Mouse (Mus musculus): ENCODE data around the gene Glyat. TPM values are rescaled to one million over a fixed set of nuclear protein-coding genes. Genes with fewer than 3 reads are reported as not detected.
"Not testable (repeated sequence)": the region's sequence is repeated elsewhere in the genome, so short reads cannot be mapped to it uniquely, and the experiment has no call there.

Glyat gene
- total RNA-seq, 1 experiment: 0.18 TPM

DNA sequence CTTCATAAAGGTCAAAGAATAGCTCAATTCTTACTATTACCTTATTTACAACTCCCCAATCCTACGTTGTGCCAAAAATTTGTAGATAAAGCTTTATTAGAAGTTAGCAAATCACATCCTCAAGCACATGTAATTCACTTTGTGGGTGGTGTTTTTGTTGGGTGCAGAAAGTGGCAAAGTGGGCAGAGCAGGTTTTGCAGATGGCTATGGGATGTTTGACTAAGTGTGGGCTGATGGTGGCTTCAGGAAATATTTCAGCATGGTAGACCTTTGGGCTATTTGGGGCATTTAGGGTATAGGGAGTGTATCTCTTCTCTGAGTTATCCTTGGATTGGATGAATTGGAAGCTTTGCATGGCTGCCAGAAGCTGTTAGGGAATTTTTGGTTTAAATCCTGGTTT lies 33.0 kb downstream of the Glyat start:
- H3K36me3 ChIP-seq (ENCODE audit: control insufficient read depth, insufficient read depth, low read length, poor library complexity, severe bottlenecking): no peaks in the 10 kb centered on the region
- H3K9ac ChIP-seq (ENCODE audit: insufficient read depth, low read depth, low read length, poor library complexity, severe bottlenecking): no peak overlapping the region
- in situ Hi-C loops (cut with MboI; ENCODE audit: low sequenced_read_pairs in 2 of 2, unreplicated experiment in 2 of 2): no loop called here
- no peak overlapping the region for H3K27ac ChIP-seq (ENCODE audit: insufficient read depth, low read depth, low read length, poor library complexity, severe bottlenecking)
- no peak for DNase-seq (ENCODE audit: low read depth, low spot score)
- H3K4me1 ChIP-seq (ENCODE audit: control insufficient read depth in 2 of 2, insufficient read depth in 2 of 2, low read length in 2 of 2, poor library complexity in 1 of 2): no peaks in the 10 kb centered on the region
- no peak for TF ChIP-seq MAFK (IDR thresholded peaks at IDR 0.05; ENCODE audit: insufficient read depth, low read depth, low read length)
- no peak for TF ChIP-seq ZC3H11A (IDR thresholded peaks at IDR 0.05; ENCODE audit: borderline replicate concordance, low read depth, low read length)
- no peak for TF ChIP-seq HCFC1 (IDR thresholded peaks at IDR 0.05; ENCODE audit: borderline replicate concordance, insufficient read depth, low read length)
- TF ChIP-seq CHD2 (IDR thresholded peaks at IDR 0.05; ENCODE audit: low read depth, low read length): no peak
- TF ChIP-seq ZNF384 (IDR thresholded peaks at IDR 0.05; ENCODE audit: low read depth, low read length): no peak
- no peak overlapping the region for H3K4me3 ChIP-seq (ENCODE audit: insufficient read depth in 1 of 2, low read depth in 1 of 2, low read length in 2 of 2, poor library complexity in 1 of 2, severe bottlenecking in 1 of 2)
- no peaks in the 10 kb centered on the region for H3K9me3 ChIP-seq (ENCODE audit: control insufficient read depth, insufficient read depth, low read depth, low read length)

DNA sequence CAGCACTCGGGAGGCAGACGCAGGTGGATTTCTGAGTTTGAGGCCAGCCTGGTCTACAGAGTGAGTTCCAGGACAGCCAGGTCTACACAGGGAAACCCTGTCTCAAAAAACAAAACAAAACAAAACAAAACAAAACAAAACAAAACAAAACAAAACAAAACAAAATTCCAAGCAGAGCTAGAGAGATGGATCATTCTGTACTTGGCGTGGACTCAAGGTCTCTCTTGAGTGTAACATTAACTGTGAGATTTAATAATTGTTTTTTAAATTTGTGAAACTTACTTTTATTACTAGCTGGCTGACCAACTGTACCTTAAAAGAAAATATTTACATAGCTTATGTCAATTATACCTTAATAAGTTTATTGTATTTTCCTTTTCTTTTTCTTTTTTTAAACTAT lies 35.5 kb downstream of the Glyat start:
- H3K9me3 ChIP-seq (ENCODE audit: control insufficient read depth, insufficient read depth, low read depth, low read length); H3K4me1 ChIP-seq (ENCODE audit: control insufficient read depth in 2 of 2, insufficient read depth in 2 of 2, low read length in 2 of 2, poor library complexity in 1 of 2); H3K36me3 ChIP-seq (ENCODE audit: control insufficient read depth, insufficient read depth, low read length, poor library complexity, severe bottlenecking); H3K9ac ChIP-seq (ENCODE audit: insufficient read depth, low read depth, low read length, poor library complexity, severe bottlenecking); H3K4me3 ChIP-seq (ENCODE audit: insufficient read depth in 1 of 2, low read depth in 1 of 2, low read length in 2 of 2, poor library complexity in 1 of 2, severe bottlenecking in 1 of 2); H3K27ac ChIP-seq (ENCODE audit: insufficient read depth, low read depth, low read length, poor library complexity, severe bottlenecking); DNase-seq (ENCODE audit: low read depth, low spot score); in situ Hi-C loops (cut with MboI; ENCODE audit: low sequenced_read_pairs in 2 of 2, unreplicated experiment in 2 of 2): not testable (repeated sequence)

GRCm38 (mm10) chr19:12670139-12670538 lies 37.0 kb downstream of the Glyat start, which contains the start of gene Olfr1442:
TSS of gene Olfr1442 (plus strand) at chr19:12670439.
- no peak within 1 kb of the TSS for H3K9ac ChIP-seq (ENCODE audit: insufficient read depth, low read depth, low read length, poor library complexity, severe bottlenecking)
- in situ Hi-C loops (cut with MboI; ENCODE audit: low sequenced_read_pairs in 2 of 2, unreplicated experiment in 2 of 2): no loop called here
- no peak within 1 kb of the TSS for H3K4me3 ChIP-seq (ENCODE audit: insufficient read depth in 1 of 2, low read depth in 1 of 2, low read length in 2 of 2, poor library complexity in 1 of 2, severe bottlenecking in 1 of 2)
- DNase-seq (ENCODE audit: low read depth, low spot score): no peak
- no peaks in the 10 kb centered on the region for H3K36me3 ChIP-seq (ENCODE audit: control insufficient read depth, insufficient read depth, low read length, poor library complexity, severe bottlenecking)
- H3K9me3 ChIP-seq (ENCODE audit: control insufficient read depth, insufficient read depth, low read depth, low read length): no peaks in the 10 kb centered on the region
- TF ChIP-seq MAFK (IDR thresholded peaks at IDR 0.05; ENCODE audit: insufficient read depth, low read depth, low read length): no peak
- no peak for TF ChIP-seq HCFC1 (IDR thresholded peaks at IDR 0.05; ENCODE audit: borderline replicate concordance, insufficient read depth, low read length)
- no peak for TF ChIP-seq CHD2 (IDR thresholded peaks at IDR 0.05; ENCODE audit: low read depth, low read length)
- no peak for TF ChIP-seq ZC3H11A (IDR thresholded peaks at IDR 0.05; ENCODE audit: borderline replicate concordance, low read depth, low read length)
- no peak for TF ChIP-seq ZNF384 (IDR thresholded peaks at IDR 0.05; ENCODE audit: low read depth, low read length)
- no peak within 1 kb of the TSS for H3K27ac ChIP-seq (ENCODE audit: insufficient read depth, low read depth, low read length, poor library complexity, severe bottlenecking)
- H3K4me1 ChIP-seq (ENCODE audit: control insufficient read depth in 2 of 2, insufficient read depth in 2 of 2, low read length in 2 of 2, poor library complexity in 1 of 2): no peaks in the 10 kb centered on the region

DNA sequence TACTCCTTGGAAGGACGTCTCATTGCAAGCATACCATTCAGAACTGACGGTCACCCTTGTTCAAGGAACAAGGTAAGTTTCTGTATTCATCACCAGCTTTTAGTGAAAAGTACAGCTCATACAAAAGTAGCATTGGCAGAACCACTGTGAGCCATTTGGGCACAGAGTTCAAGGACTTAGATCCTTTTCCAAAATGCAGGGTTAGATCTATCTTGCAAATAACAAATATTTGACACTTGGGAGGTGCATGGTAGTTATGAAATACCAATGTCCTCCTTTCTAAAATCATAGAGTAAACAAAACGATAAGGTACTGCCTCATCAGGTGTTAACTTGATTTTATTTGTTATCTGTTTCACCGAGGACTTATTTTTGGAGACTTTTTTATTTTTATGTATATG lies 37.9 kb downstream of the Glyat start:
- Histone ChIP-seq H3K9ac (ENCODE audit: insufficient read depth, low read depth, low read length, poor library complexity, severe bottlenecking) (no peak overlapping the region), H3K9me3 (ENCODE audit: control insufficient read depth, insufficient read depth, low read depth, low read length) (no peaks in the 10 kb centered on the region), H3K4me3 (ENCODE audit: insufficient read depth in 1 of 2, low read depth in 1 of 2, low read length in 2 of 2, poor library complexity in 1 of 2, severe bottlenecking in 1 of 2) (no peak overlapping the region), H3K4me1 (ENCODE audit: control insufficient read depth in 2 of 2, insufficient read depth in 2 of 2, low read length in 2 of 2, poor library complexity in 1 of 2) (no peaks in the 10 kb centered on the region), H3K36me3 (ENCODE audit: control insufficient read depth, insufficient read depth, low read length, poor library complexity, severe bottlenecking) (no peaks in the 10 kb centered on the region), H3K27ac (ENCODE audit: insufficient read depth, low read depth, low read length, poor library complexity, severe bottlenecking) (no peak overlapping the region)
- in situ Hi-C loops (cut with MboI; ENCODE audit: low sequenced_read_pairs in 2 of 2, unreplicated experiment in 2 of 2): no loop called here
- DNase-seq (ENCODE audit: low read depth, low spot score): no peak
- TF ChIP-seq ZC3H11A (IDR thresholded peaks at IDR 0.05; ENCODE audit: borderline replicate concordance, low read depth, low read length) (no peak), MAFK (IDR thresholded peaks at IDR 0.05; ENCODE audit: insufficient read depth, low read depth, low read length) (no peak), HCFC1 (IDR thresholded peaks at IDR 0.05; ENCODE audit: borderline replicate concordance, insufficient read depth, low read length) (no peak), CHD2 (IDR thresholded peaks at IDR 0.05; ENCODE audit: low read depth, low read length) (no peak), ZNF384 (IDR thresholded peaks at IDR 0.05; ENCODE audit: low read depth, low read length) (no peak)

- H3K9me3 ChIP-seq (ENCODE audit: control insufficient read depth, insufficient read depth, low read depth, low read length): no peaks in the 10 kb centered on the region
- no peaks in the 10 kb centered on the region for H3K4me1 ChIP-seq (ENCODE audit: control insufficient read depth in 2 of 2, insufficient read depth in 2 of 2, low read length in 2 of 2, poor library complexity in 1 of 2)
- DNase-seq (ENCODE audit: low read depth, low spot score): no peak
- TF ChIP-seq CHD2 (IDR thresholded peaks at IDR 0.05; ENCODE audit: low read depth, low read length) (no peak), HCFC1 (IDR thresholded peaks at IDR 0.05; ENCODE audit: borderline replicate concordance, insufficient read depth, low read length) (no peak), ZNF384 (IDR thresholded peaks at IDR 0.05; ENCODE audit: low read depth, low read length) (no peak), MAFK (IDR thresholded peaks at IDR 0.05; ENCODE audit: insufficient read depth, low read depth, low read length) (no peak), ZC3H11A (IDR thresholded peaks at IDR 0.05; ENCODE audit: borderline replicate concordance, low read depth, low read length) (no peak)
- H3K4me3 ChIP-seq (ENCODE audit: insufficient read depth in 1 of 2, low read depth in 1 of 2, low read length in 2 of 2, poor library complexity in 1 of 2, severe bottlenecking in 1 of 2): no peak within 1 kb of the TSS
- no peak within 1 kb of the TSS for H3K27ac ChIP-seq (ENCODE audit: insufficient read depth, low read depth, low read length, poor library complexity, severe bottlenecking)
- H3K36me3 ChIP-seq (ENCODE audit: control insufficient read depth, insufficient read depth, low read length, poor library complexity, severe bottlenecking): no peaks in the 10 kb centered on the region
- in situ Hi-C loops (cut with MboI; ENCODE audit: low sequenced_read_pairs in 2 of 2, unreplicated experiment in 2 of 2): no loop called here
- H3K9ac ChIP-seq (ENCODE audit: insufficient read depth, low read depth, low read length, poor library complexity, severe bottlenecking): no peak within 1 kb of the TSS
Observed at GRCm38 (mm10) chr19:12677812-12678211, 44.7 kb downstream of the Glyat start, which contains the start of gene Olfr1443. TSS of gene Olfr1443 (plus strand) at chr19:12678112.
